Mouse (Mus musculus) skeletal muscle tissue, adult 2 months (tissue): ENCODE measurements around the gene Btf3.
A peak's percentile ranks its signal among the peaks of the same experiment; 100 is the strongest.

ENCODE experiments used
- DNase-seq: peaks from one replicate; pipeline ENCODE4 v3.0.0-alpha.2; 2012; ENCODE audit warnings: low read depth, low spot score

Gene Btf3

DNA sequence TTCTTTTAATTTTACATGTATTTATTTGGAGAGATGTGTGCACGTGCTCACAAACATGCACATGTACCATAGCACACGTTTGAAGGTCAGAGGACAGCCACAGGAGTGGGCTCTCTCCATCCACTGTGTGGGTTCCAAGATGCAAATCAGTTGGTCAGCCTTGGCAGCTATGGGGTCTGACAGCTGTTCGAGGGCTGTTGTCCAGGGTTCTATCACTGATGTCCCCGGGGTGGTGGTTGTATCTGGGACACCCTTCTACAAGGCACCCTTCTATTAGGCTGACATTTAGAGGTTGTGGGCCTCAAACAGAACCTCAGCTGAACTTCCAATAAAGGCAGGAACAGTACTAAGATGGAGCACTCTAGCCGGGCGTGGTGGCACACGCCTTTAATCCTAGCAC is 40.6 kb downstream of the Btf3 start:
- DNase-seq: no peak

DNA sequence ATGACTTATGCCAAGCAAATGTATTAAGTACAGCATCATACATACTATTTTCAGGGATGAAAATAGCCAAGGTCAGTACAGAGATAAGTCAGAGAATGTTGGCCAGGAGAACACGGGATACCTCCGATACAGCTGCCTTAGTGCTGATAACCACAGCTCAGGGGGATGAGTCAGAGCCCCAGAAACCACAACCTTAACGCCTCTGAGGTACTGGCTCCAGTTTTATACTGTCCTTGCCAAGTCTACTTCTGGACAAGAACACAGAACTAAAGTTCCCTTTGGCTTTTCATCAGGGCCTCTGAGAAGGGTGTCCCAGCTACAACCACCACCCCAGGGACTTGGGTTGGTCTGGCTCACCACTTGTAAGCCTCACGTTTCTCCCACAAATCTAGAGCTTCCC is 41.2 kb downstream of the Btf3 start:
- peak; percentile 5 for DNase-seq

DNA sequence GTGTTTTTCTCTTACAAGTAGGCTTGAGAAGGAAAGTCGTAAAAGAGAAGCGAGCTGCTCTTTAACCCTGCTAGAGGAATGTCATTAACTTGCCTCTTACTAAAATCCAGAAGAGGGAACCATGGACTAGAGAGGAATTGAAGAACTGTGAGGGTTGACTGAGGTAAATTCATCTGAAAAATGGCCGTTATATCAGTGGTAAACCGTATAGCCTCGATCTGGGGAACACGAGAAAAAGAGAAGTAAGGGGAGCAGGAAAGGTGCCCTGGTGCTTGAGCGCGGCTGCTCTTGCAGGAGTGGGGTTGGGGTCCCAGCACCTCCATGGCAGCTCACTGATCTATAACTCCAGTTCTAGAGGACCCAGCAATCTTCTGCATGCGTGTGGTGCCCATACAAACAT is 42.8 kb downstream of the Btf3 start:
- no peak for DNase-seq

DNA sequence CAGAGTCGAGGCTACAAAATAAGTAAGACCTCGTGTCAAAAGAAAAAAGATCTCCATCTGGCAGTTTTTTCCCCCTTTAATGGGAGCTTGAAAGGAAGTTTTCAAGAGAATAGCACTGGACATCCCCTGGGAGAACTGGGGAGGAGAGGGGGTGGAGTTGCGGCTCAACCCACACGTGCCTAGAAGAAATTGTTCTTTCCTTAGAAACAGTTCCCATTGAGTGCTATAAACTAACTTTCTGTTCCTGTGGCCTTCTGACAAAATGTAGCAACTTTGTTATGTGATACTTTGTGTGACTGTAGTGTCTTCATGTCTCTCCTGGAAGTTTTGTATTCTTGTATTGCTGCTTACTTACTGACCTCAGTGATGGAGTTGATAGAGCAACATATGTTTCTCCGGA is 52.7 kb downstream of the Btf3 start:
- DNase-seq: no peak

DNA sequence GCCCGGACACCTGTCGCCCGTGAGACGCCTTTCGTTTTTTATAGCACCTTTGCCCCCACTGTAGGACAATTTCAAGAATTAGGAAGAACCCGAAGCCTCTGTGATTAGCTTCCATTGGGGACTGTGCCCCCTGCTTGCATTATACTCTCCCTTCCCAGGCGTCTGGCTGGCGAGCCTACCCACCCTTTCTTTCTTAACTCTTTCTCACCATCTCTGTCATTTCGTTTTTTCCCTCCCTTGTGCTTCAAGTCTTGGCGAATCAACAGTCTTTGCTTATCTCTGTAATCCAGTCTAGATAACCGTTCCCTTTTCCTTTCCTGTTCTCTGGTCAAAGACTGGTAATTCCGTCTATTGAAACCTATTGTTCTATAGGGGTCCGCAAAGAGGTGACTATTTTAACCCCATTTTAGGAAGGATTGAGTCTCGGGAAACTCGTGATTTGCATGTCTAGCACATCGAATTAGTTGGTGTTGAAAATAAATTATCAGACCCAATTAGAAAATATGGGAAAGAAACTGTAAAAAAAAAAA is 53.3 kb downstream of the Btf3 start:
- no peak for DNase-seq

DNA sequence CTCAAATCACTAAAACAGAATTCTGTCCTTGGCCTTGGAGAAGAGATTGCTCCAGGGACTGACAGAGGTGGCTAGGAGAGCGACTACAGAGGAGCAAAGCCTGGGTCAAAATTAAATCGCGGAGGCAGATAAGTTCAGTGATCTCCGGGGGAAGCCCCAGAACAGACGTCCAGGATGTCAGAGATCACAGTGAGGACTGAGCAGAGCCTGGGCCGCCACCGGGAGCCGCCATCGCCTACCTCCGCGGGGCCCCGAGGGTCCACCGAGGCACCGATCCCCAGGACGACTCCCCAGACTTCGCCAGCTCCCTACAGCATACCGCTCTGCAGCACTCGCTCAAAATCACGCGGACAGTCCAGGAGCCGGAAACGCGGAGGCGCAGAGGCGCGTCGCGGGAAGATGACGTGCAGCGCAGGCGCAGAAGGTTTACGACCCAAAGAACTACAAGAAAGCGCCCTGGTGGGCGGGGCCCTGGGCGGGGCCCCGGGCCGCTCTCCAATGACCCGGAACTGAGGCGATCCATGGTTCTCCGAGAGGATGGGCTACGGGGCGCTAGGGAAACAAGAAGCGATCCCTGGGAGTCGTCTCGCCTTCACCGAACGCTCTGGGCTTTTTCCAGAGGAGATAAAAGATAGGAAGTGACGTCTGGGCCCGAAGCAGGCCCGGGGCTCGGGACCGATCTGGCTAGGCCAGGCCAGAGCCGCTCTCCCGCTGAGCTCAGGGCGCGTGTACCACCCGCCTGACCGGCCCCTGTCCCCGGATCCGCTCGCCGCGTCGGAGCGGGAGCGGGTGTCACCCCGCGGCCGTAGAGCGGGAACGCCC is 54.0 kb downstream of the Btf3 start, which contains the start of the genes Utp15 and Ankra2:
Gene Utp15 (minus strand): TSS at position 406 of the 822 bp plus-strand sequence.
Gene Ankra2 (plus strand): TSS at position 439 of the 822 bp plus-strand sequence.
- DNase-seq: peak; percentile 98
